Mouse (Mus musculus): ENCODE results near the gene Dock9. TPM values are rescaled to one million over a fixed set of nuclear protein-coding genes. Genes with fewer than 3 reads are reported as not detected.

The Dock9 gene
- polyA plus RNA-seq, 1 experiment from 2014 or later = 15.8 TPM

GRCm38 (mm10) chr14:121824322-121825103, 26.9 kb upstream of the Dock9 start:
- H3K4me3 ChIP-seq (replicated peaks; ENCODE audit: low read length) = no peak overlapping the region
- no peak overlapping the region for H3K4me2 ChIP-seq (ENCODE audit: low read length)
- H3K4me1 ChIP-seq (replicated peaks; ENCODE audit: control insufficient read depth, insufficient read depth, low read length) = no peaks in the 10 kb centered on the region
- H3K9ac ChIP-seq (replicated peaks; ENCODE audit: low read depth, low read length) = no peak overlapping the region
- 74% methylated on average over 11 of the region's 11 CpGs for WGBS
- no peaks in the 10 kb centered on the region for H3K36me3 ChIP-seq (ENCODE audit: control insufficient read depth, insufficient read depth)
- no peaks in the 10 kb centered on the region for H3K27me3 ChIP-seq (replicated peaks; ENCODE audit: control insufficient read depth, insufficient read depth, low read length)
- ATAC-seq = peak; percentile 23; the same call in 1 of the 2 replicates
- no peaks in the 10 kb centered on the region for H3K9me3 ChIP-seq (ENCODE audit: control insufficient read depth, low read length)
- H3K27ac ChIP-seq (ENCODE audit: low read length) = no peak overlapping the region

- Histone ChIP-seq H3K27ac (ENCODE audit: low read length) (no peak overlapping the region), H3K27me3 (replicated peaks; ENCODE audit: control insufficient read depth, insufficient read depth, low read length) (no peaks in the 10 kb centered on the region), H3K4me2 (ENCODE audit: low read length) (no peak overlapping the region), H3K4me1 (replicated peaks; ENCODE audit: control insufficient read depth, insufficient read depth, low read length) (no peaks in the 10 kb centered on the region), H3K9ac (replicated peaks; ENCODE audit: low read depth, low read length) (no peak overlapping the region), H3K9me3 (ENCODE audit: control insufficient read depth, low read length) (no peaks in the 10 kb centered on the region), H3K36me3 (ENCODE audit: control insufficient read depth, insufficient read depth) (no peaks in the 10 kb centered on the region), H3K4me3 (replicated peaks; ENCODE audit: low read length) (no peak overlapping the region)
- 80% methylated on average over 3 of the region's 3 CpGs for whole genome bisulfite sequencing
- no peak for ATAC-seq
Observed at GRCm38 (mm10) chr14:121822997-121823396, 25.4 kb upstream of the Dock9 start.

- 83% methylated on average over 8 of the region's 8 CpGs for WGBS
- no peaks in the 10 kb centered on the region for H3K9me3 ChIP-seq (ENCODE audit: control insufficient read depth, low read length)
- no peak overlapping the region for H3K9ac ChIP-seq (replicated peaks; ENCODE audit: low read depth, low read length)
- no peaks in the 10 kb centered on the region for H3K27me3 ChIP-seq (replicated peaks; ENCODE audit: control insufficient read depth, insufficient read depth, low read length)
- no peaks in the 10 kb centered on the region for H3K36me3 ChIP-seq (ENCODE audit: control insufficient read depth, insufficient read depth)
- H3K4me1 ChIP-seq (replicated peaks; ENCODE audit: control insufficient read depth, insufficient read depth, low read length) = no peaks in the 10 kb centered on the region
- no peak for ATAC-seq
- H3K4me2 ChIP-seq (ENCODE audit: low read length) = no peak overlapping the region
- H3K27ac ChIP-seq (ENCODE audit: low read length) = no peak overlapping the region
- no peak overlapping the region for H3K4me3 ChIP-seq (replicated peaks; ENCODE audit: low read length)
Observed at GRCm38 (mm10) chr14:121822506-121822905, 24.9 kb upstream of the Dock9 start.

- Histone ChIP-seq H3K27ac (ENCODE audit: low read length) (no peak overlapping the region), H3K9me3 (ENCODE audit: control insufficient read depth, low read length) (no peaks in the 10 kb centered on the region), H3K36me3 (ENCODE audit: control insufficient read depth, insufficient read depth) (no peaks in the 10 kb centered on the region), H3K4me3 (replicated peaks; ENCODE audit: low read length) (no peak overlapping the region), H3K27me3 (replicated peaks; ENCODE audit: control insufficient read depth, insufficient read depth, low read length) (no peaks in the 10 kb centered on the region), H3K4me1 (replicated peaks; ENCODE audit: control insufficient read depth, insufficient read depth, low read length) (no peaks in the 10 kb centered on the region), H3K9ac (replicated peaks; ENCODE audit: low read depth, low read length) (no peak overlapping the region), H3K4me2 (ENCODE audit: low read length) (no peak overlapping the region)
- no peak for ATAC-seq
- 72% methylated on average over 4 of the region's 4 CpGs for WGBS
Observed at GRCm38 (mm10) chr14:121806791-121807190, 9.2 kb upstream of the Dock9 start.

GRCm38 (mm10) chr14:121806316-121806715, 8.7 kb upstream of the Dock9 start:
- Histone ChIP-seq H3K36me3 (ENCODE audit: control insufficient read depth, insufficient read depth) (no peaks in the 10 kb centered on the region), H3K9ac (replicated peaks; ENCODE audit: low read depth, low read length) (no peak overlapping the region), H3K27me3 (replicated peaks; ENCODE audit: control insufficient read depth, insufficient read depth, low read length) (no peaks in the 10 kb centered on the region), H3K27ac (ENCODE audit: low read length) (no peak overlapping the region), H3K4me2 (ENCODE audit: low read length) (no peak overlapping the region), H3K9me3 (ENCODE audit: control insufficient read depth, low read length) (no peaks in the 10 kb centered on the region), H3K4me3 (replicated peaks; ENCODE audit: low read length) (no peak overlapping the region), H3K4me1 (replicated peaks; ENCODE audit: control insufficient read depth, insufficient read depth, low read length) (no peaks in the 10 kb centered on the region)
- 83% methylated on average over 3 of the region's 3 CpGs for WGBS
- ATAC-seq = no peak

GRCm38 (mm10) chr14:121804461-121804860, 6.8 kb upstream of the Dock9 start:
- H3K9ac ChIP-seq (replicated peaks; ENCODE audit: low read depth, low read length) = no peak overlapping the region
- H3K4me3 ChIP-seq (replicated peaks; ENCODE audit: low read length) = no peak overlapping the region
- 84% methylated on average over 4 of the region's 4 CpGs for WGBS
- ATAC-seq = no peak
- H3K4me2 ChIP-seq (ENCODE audit: low read length) = no peak overlapping the region
- H3K27ac ChIP-seq (ENCODE audit: low read length) = no peak overlapping the region
- H3K27me3 ChIP-seq (replicated peaks; ENCODE audit: control insufficient read depth, insufficient read depth, low read length) = no peaks in the 10 kb centered on the region
- no peaks in the 10 kb centered on the region for H3K36me3 ChIP-seq (ENCODE audit: control insufficient read depth, insufficient read depth)
- no peaks in the 10 kb centered on the region for H3K9me3 ChIP-seq (ENCODE audit: control insufficient read depth, low read length)
- H3K4me1 ChIP-seq (replicated peaks; ENCODE audit: control insufficient read depth, insufficient read depth, low read length) = no peaks in the 10 kb centered on the region

- Histone ChIP-seq H3K27me3 (replicated peaks; ENCODE audit: control insufficient read depth, insufficient read depth, low read length) (peaks cover 5% of the 10 kb centered on the region), H3K4me3 (replicated peaks; ENCODE audit: low read length) (no peak overlapping the region), H3K36me3 (ENCODE audit: control insufficient read depth, insufficient read depth) (no peaks in the 10 kb centered on the region), H3K4me1 (replicated peaks; ENCODE audit: control insufficient read depth, insufficient read depth, low read length) (peaks cover 12% of the 10 kb centered on the region), H3K4me2 (ENCODE audit: low read length) (no peak overlapping the region), H3K9me3 (ENCODE audit: control insufficient read depth, low read length) (no peaks in the 10 kb centered on the region), H3K27ac (ENCODE audit: low read length) (no peak overlapping the region), H3K9ac (replicated peaks; ENCODE audit: low read depth, low read length) (no peak overlapping the region)
- ATAC-seq = no peak
- 26% methylated on average over 2 of the region's 2 CpGs for WGBS
Observed at GRCm38 (mm10) chr14:121800962-121801361, 3.3 kb upstream of the Dock9 start.

GRCm38 (mm10) chr14:121799112-121799511, 1.5 kb upstream of the Dock9 start:
- H3K4me3 ChIP-seq (replicated peaks; ENCODE audit: low read length) = no peak overlapping the region
- H3K36me3 ChIP-seq (ENCODE audit: control insufficient read depth, insufficient read depth) = no peaks in the 10 kb centered on the region
- peaks cover 12% of the 10 kb centered on the region for H3K4me1 ChIP-seq (replicated peaks; ENCODE audit: control insufficient read depth, insufficient read depth, low read length)
- WGBS = 83% methylated on average over 7 of the region's 7 CpGs
- H3K9ac ChIP-seq (replicated peaks; ENCODE audit: low read depth, low read length) = no peak overlapping the region
- no peaks in the 10 kb centered on the region for H3K9me3 ChIP-seq (ENCODE audit: control insufficient read depth, low read length)
- H3K4me2 ChIP-seq (ENCODE audit: low read length) = no peak overlapping the region
- H3K27me3 ChIP-seq (replicated peaks; ENCODE audit: control insufficient read depth, insufficient read depth, low read length) = peaks cover 12% of the 10 kb centered on the region
- H3K27ac ChIP-seq (ENCODE audit: low read length) = no peak overlapping the region
- no peak for ATAC-seq

- Histone ChIP-seq H3K27ac (ENCODE audit: low read length) (peak overlapping the region; percentile 74), H3K36me3 (ENCODE audit: control insufficient read depth, insufficient read depth) (no peaks in the 10 kb centered on the region), H3K9ac (replicated peaks; ENCODE audit: low read depth, low read length) (peak overlapping the region; percentile 73), H3K4me2 (ENCODE audit: low read length) (peak overlapping the region; percentile 97), H3K4me3 (replicated peaks; ENCODE audit: low read length) (peak overlapping the region; percentile 79), H3K4me1 (replicated peaks; ENCODE audit: control insufficient read depth, insufficient read depth, low read length) (peaks cover 12% of the 10 kb centered on the region), H3K9me3 (ENCODE audit: control insufficient read depth, low read length) (no peaks in the 10 kb centered on the region), H3K27me3 (replicated peaks; ENCODE audit: control insufficient read depth, insufficient read depth, low read length) (peaks cover 12% of the 10 kb centered on the region)
- WGBS = under 1% methylated on average over 22 of the region's 22 CpGs
- ATAC-seq = peak; percentile 96
Observed at GRCm38 (mm10) chr14:121798411-121798799, 768 bp upstream of the Dock9 start.

Measured in forebrain, embryonic 16.5 days (tissue).